Mouse (Mus musculus): ENCODE data around the gene Zcchc14. TPM values are rescaled to one million over a fixed set of nuclear protein-coding genes. Genes with fewer than 3 reads are reported as not detected.
"Not testable (repeated sequence)": the region's sequence is repeated elsewhere in the genome, so short reads cannot be mapped to it uniquely, and the experiment has no call there.

Zcchc14 gene
- polyA plus RNA-seq, 1 experiment from 2014 or later = 3.6 TPM

DNA sequence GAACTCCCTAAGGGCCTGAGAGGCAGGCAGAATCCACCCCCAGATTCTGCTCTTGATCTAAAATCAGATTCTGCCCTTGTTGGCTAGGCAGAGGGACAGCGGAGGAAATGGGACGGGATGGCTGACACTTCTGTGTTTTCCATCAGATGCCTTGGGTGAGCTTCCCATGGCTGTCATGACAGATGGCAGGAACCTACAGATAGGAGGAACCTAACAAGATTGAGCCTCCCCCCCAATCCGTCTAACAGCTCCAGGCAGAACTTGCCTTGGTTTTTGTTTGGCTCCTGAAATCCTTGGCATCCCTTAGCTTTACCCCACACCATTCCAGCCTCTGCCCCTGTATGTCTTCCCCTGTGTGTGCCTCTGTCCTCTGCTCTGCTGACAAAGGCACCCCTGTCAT lies 22.5 kb upstream of the Zcchc14 start:
- Histone ChIP-seq H3K27ac (no peak overlapping the region), H3K36me3 (ENCODE audit: inconsistent target) (no peaks in the 10 kb centered on the region), H3K79me2 (ENCODE audit: inconsistent target) (no peaks in the 10 kb centered on the region), H3K4me3 (ENCODE audit: inconsistent target) (no peak overlapping the region)
- WGBS (ENCODE audit: missing documents) = 82% methylated on average over 3 of the region's 3 CpGs

- H3K27ac ChIP-seq = no peak overlapping the region
- WGBS (ENCODE audit: missing documents) = 78% methylated on average over 5 of the region's 5 CpGs
- H3K36me3 ChIP-seq (ENCODE audit: inconsistent target) = no peaks in the 10 kb centered on the region
- no peaks in the 10 kb centered on the region for H3K79me2 ChIP-seq (ENCODE audit: inconsistent target)
- no peak overlapping the region for H3K4me3 ChIP-seq (ENCODE audit: inconsistent target)
Observed at GRCm38 (mm10) chr8:121674524-121674923, 21.8 kb upstream of the Zcchc14 start.

GRCm38 (mm10) chr8:121673917-121674316 lies 21.2 kb upstream of the Zcchc14 start:
- Histone ChIP-seq H3K79me2 (ENCODE audit: inconsistent target) (no peaks in the 10 kb centered on the region), H3K4me3 (ENCODE audit: inconsistent target) (no peak overlapping the region), H3K27ac (no peak overlapping the region), H3K36me3 (ENCODE audit: inconsistent target) (no peaks in the 10 kb centered on the region)
- WGBS (ENCODE audit: missing documents) = 79% methylated on average over 5 of the region's 5 CpGs

GRCm38 (mm10) chr8:121673153-121673552 lies 20.5 kb upstream of the Zcchc14 start:
- Histone ChIP-seq H3K36me3 (ENCODE audit: inconsistent target) (no peaks in the 10 kb centered on the region), H3K79me2 (ENCODE audit: inconsistent target) (no peaks in the 10 kb centered on the region), H3K27ac (no peak overlapping the region), H3K4me3 (ENCODE audit: inconsistent target) (no peak overlapping the region)
- 78% methylated on average over 3 of the region's 4 CpGs for WGBS (ENCODE audit: missing documents)

DNA sequence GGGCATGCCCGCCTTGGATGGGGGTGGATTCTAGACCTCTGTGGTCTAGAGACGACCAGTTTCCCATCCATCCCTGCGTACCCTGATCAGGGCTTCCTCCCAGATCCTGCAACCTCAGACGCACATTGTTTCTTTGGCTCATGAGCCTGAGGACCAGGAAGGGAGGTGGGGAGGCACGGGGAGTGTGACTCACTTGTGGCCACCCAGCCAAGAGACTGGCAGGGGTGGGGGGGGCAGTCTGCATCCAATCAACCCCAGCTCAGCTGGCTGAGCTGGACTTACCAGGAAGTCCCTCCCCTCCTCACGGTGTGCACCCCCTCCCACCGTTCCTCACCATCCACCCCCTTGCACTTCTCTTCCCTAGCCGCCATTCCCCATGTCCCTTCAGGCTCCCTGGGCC lies 16.5 kb upstream of the Zcchc14 start:
- no peak overlapping the region for H3K27ac ChIP-seq
- WGBS (ENCODE audit: missing documents) = 10% methylated on average over 8 of the region's 8 CpGs
- no peaks in the 10 kb centered on the region for H3K36me3 ChIP-seq (ENCODE audit: inconsistent target)
- no peak overlapping the region for H3K4me3 ChIP-seq (ENCODE audit: inconsistent target)
- no peaks in the 10 kb centered on the region for H3K79me2 ChIP-seq (ENCODE audit: inconsistent target)

GRCm38 (mm10) chr8:121668553-121668952 lies 15.9 kb upstream of the Zcchc14 start:
- Histone ChIP-seq H3K79me2 (ENCODE audit: inconsistent target) (no peaks in the 10 kb centered on the region), H3K27ac (no peak overlapping the region), H3K4me3 (ENCODE audit: inconsistent target) (no peak overlapping the region), H3K36me3 (ENCODE audit: inconsistent target) (no peaks in the 10 kb centered on the region)
- WGBS (ENCODE audit: missing documents) = 16% methylated on average over 6 of the region's 6 CpGs

DNA sequence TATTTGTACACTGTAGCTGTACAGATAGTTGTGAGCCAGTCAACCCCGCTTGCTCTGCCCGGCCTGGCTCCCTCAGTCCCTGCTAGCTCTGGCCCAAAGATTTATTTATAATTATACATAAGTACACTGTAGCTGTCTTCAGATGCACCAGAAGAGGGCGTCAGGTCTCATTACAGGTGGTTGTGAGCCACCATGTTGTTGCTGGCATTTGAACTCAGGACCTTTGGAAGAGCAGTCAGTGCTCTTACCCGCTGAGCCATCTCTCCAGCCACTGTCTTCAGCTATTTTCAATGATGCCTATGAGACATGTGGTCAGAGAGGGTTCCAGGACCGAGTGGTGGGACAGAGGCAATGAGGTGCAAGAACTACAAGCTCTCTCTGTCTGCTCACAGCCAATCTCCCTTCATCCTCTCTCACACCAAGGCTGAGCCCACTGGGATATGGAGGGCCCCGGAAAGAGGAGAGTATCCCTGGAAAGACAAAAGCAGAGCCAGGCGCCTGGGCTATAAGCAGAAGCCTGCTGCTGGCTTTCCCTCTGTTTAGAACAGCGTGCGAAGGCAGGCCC lies 15.3 kb upstream of the Zcchc14 start:
- H3K36me3 ChIP-seq (ENCODE audit: inconsistent target); H3K4me3 ChIP-seq (ENCODE audit: inconsistent target); H3K79me2 ChIP-seq (ENCODE audit: inconsistent target); H3K27ac ChIP-seq: not testable (repeated sequence)
- WGBS (ENCODE audit: missing documents) = 72% methylated on average over 9 of the region's 9 CpGs

GRCm38 (mm10) chr8:121665329-121665728 lies 12.6 kb upstream of the Zcchc14 start:
- H3K36me3 ChIP-seq (ENCODE audit: inconsistent target) = no peaks in the 10 kb centered on the region
- no peaks in the 10 kb centered on the region for H3K79me2 ChIP-seq (ENCODE audit: inconsistent target)
- 7% methylated on average over 16 of the region's 16 CpGs for WGBS (ENCODE audit: missing documents)
- no peak overlapping the region for H3K27ac ChIP-seq
- H3K4me3 ChIP-seq (ENCODE audit: inconsistent target) = no peak overlapping the region

GRCm38 (mm10) chr8:121663101-121663500 lies 10.4 kb upstream of the Zcchc14 start:
- Histone ChIP-seq H3K4me3 (ENCODE audit: inconsistent target) (no peak overlapping the region), H3K79me2 (ENCODE audit: inconsistent target) (no peaks in the 10 kb centered on the region), H3K36me3 (ENCODE audit: inconsistent target) (no peaks in the 10 kb centered on the region), H3K27ac (no peak overlapping the region)
- 91% methylated on average over 9 of the region's 12 CpGs for WGBS (ENCODE audit: missing documents)

DNA sequence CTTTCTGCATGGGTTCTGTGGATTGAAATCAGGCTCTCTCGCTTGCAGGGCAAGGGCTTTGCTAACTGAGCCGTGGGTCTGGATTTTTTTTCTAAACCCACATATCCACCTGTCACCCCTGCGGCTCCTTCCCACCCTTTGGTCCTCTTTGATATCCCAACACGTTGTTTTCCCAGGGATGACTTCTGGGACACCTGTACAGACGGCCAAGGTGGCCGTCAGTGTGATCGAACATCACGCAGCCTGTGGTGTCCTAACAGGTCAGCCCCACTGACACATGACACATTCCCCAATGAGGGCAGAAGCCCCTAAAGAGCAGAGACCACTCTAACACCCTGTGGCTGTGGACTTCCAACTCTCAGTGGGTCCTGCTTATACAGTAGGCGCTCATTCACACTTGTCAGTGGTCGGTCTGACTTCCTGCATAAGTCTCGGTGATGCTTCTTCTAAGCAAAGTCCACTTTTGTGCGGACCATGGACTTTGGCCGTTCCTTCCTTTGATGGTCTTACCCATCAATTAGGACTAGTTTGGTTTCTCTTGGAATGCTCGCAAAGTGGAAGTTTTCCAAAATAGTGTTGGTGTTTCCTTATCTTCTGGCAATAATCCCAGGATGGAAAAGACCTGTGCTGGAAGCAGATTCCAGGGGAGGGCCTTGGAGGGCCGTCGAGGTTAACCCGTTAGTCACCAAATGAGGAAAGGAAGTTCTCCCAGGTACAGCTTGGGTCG lies 9.1 kb upstream of the Zcchc14 start:
- Histone ChIP-seq H3K79me2 (ENCODE audit: inconsistent target) (no peaks in the 10 kb centered on the region), H3K27ac (no peak overlapping the region), H3K4me3 (ENCODE audit: inconsistent target) (no peak overlapping the region), H3K36me3 (ENCODE audit: inconsistent target) (no peaks in the 10 kb centered on the region)
- WGBS (ENCODE audit: missing documents) = 68% methylated on average over 18 of the region's 18 CpGs

- Histone ChIP-seq H3K27ac (no peak overlapping the region), H3K4me3 (ENCODE audit: inconsistent target) (no peak overlapping the region), H3K36me3 (ENCODE audit: inconsistent target) (no peaks in the 10 kb centered on the region), H3K79me2 (ENCODE audit: inconsistent target) (no peaks in the 10 kb centered on the region)
- 58% methylated on average over 13 of the region's 15 CpGs for WGBS (ENCODE audit: missing documents)
Observed at GRCm38 (mm10) chr8:121660602-121661001, 7.9 kb upstream of the Zcchc14 start.

GRCm38 (mm10) chr8:121654966-121655494 lies 2.3 kb upstream of the Zcchc14 start:
- Histone ChIP-seq H3K79me2 (ENCODE audit: inconsistent target) (peaks cover 2% of the 10 kb centered on the region; the same call in 1 of the 2 replicates), H3K36me3 (ENCODE audit: inconsistent target) (no peaks in the 10 kb centered on the region), H3K27ac (no peak overlapping the region), H3K4me3 (ENCODE audit: inconsistent target) (no peak overlapping the region)
- 90% methylated on average over 14 of the region's 14 CpGs for WGBS (ENCODE audit: missing documents)

GRCm38 (mm10) chr8:121654131-121654530 lies 1.4 kb upstream of the Zcchc14 start:
- 83% methylated on average over 4 of the region's 4 CpGs for WGBS (ENCODE audit: missing documents)
- peaks cover 11% of the 10 kb centered on the region; the same call in 1 of the 2 replicates for H3K79me2 ChIP-seq (ENCODE audit: inconsistent target)
- H3K4me3 ChIP-seq (ENCODE audit: inconsistent target) = no peak overlapping the region
- no peaks in the 10 kb centered on the region for H3K36me3 ChIP-seq (ENCODE audit: inconsistent target)
- no peak overlapping the region for H3K27ac ChIP-seq

DNA sequence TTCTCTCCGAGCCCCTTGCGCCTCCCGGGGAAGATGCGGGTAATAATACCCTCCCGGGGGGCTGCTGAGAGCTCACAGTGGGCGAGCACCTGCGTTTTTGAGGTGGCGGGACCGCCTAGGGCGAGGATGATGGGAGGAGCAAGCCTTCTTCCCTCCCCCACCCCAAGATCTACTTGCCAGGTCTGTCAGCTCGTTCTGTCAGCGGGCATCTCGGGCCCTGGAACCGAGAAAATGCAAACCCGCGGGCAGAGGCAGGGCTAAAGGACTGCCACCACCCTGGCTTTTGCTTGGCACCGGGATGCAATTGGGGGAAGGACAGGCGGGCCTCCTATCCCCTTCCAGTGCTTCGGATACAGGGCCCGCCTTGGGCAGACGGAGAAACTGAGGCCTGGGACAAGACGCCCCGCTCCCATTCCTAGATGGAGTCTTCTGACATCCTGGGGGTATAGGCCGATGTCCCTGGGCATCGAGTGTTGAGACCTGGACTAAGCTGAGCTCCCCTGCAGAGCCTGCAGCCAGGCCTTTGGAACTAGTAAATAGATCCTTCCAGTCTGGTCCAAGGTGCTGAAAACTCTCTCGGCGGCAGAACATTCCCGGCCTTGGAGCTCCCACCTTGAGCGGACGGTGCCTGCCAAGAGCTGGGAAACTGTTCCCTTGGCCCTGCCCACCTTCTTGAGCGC lies 779 bp upstream of the Zcchc14 start:
- WGBS (ENCODE audit: missing documents) = 17% methylated on average over 31 of the region's 31 CpGs
- peaks cover 18% of the 10 kb centered on the region; the same call in 1 of the 2 replicates for H3K79me2 ChIP-seq (ENCODE audit: inconsistent target)
- H3K4me3 ChIP-seq (ENCODE audit: inconsistent target) = peak overlapping the region; percentile 37
- no peak overlapping the region for H3K27ac ChIP-seq
- H3K36me3 ChIP-seq (ENCODE audit: inconsistent target) = no peaks in the 10 kb centered on the region

GRCm38 (mm10) chr8:121651874-121652361 lies 783 bp downstream of the Zcchc14 start:
- Histone ChIP-seq H3K79me2 (ENCODE audit: inconsistent target) (peaks cover 33% of the 10 kb centered on the region; the same call in 1 of the 2 replicates), H3K36me3 (ENCODE audit: inconsistent target) (no peaks in the 10 kb centered on the region), H3K4me3 (ENCODE audit: inconsistent target) (no peak overlapping the region), H3K27ac (no peak overlapping the region)
- 6% methylated on average over 40 of the region's 56 CpGs for WGBS (ENCODE audit: missing documents)
